Mouse (Mus musculus) gonadal fat pad, adult 2 months (tissue): ENCODE measurements around the gene Morn3. TPM values are rescaled to one million over a fixed set of nuclear protein-coding genes. Genes with fewer than 3 reads are reported as not detected.

Experiments
- DNase-seq: peaks from one replicate; pipeline ENCODE4 v3.0.0-alpha.2; 2012; ENCODE audit warnings: low read depth
- polyA plus RNA-seq: library from polyadenylated mRNA; depleted of rRNA; stranded (reverse); fragments of >200 nt; gene quantifications from 2 replicates; pipeline ENCODE4 v1.2.3, GENCODE M21; 2012; rRNA removed

Gene Morn3
- polyA plus RNA-seq, 1 experiment: 1.4 TPM

GRCm38 (mm10) chr5:122991350-122992004 is 55.3 kb downstream of the Morn3 start:
- DNase-seq: no peak

- no peak for DNase-seq
Observed at GRCm38 (mm10) chr5:122990411-122991160, 56.2 kb downstream of the Morn3 start.

GRCm38 (mm10) chr5:122989551-122990330 is 57.1 kb downstream of the Morn3 start, which contains the start of gene Kdm2b:
Gene Kdm2b, minus strand, starts transcription at chr5:122989823.
- no peak for DNase-seq

- DNase-seq: no peak
Observed at GRCm38 (mm10) chr5:122989001-122989525, 57.8 kb downstream of the Morn3 start.

- no peak for DNase-seq
Observed at GRCm38 (mm10) chr5:122988021-122988751, 58.6 kb downstream of the Morn3 start.

GRCm38 (mm10) chr5:122987211-122988020 is 59.4 kb downstream of the Morn3 start:
- DNase-seq: no peak

- no peak for DNase-seq
Observed at GRCm38 (mm10) chr5:122986091-122986493, 60.7 kb downstream of the Morn3 start.

Other genes with a start within 250 kb of the Morn3 start
- gene Anapc5, start 225.7 kb downstream of the Morn3 start, polyA plus RNA-seq: 272 and 342 TPM in 2 replicates
- gene Rnf34, start 197.0 kb downstream of the Morn3 start, polyA plus RNA-seq: 16.5 and 17.5 TPM in 2 replicates
- gene Kdm2b, start 57.2 kb downstream of the Morn3 start, polyA plus RNA-seq: 18.0 and 21.7 TPM in 2 replicates
- 43.4 and 44.0 TPM in 2 replicates for gene Orai1, start 31.9 kb downstream of the Morn3 start, polyA plus RNA-seq
- 38.5 and 66.6 TPM in 2 replicates for gene Tmem120b, start 21.4 kb upstream of the Morn3 start, polyA plus RNA-seq
- gene Rhof, start 85.7 kb upstream of the Morn3 start, polyA plus RNA-seq: 2.1 and 2.7 TPM in 2 replicates
- 3.5 and 9.3 TPM in 2 replicates for gene Setd1b, start 95.2 kb upstream of the Morn3 start, polyA plus RNA-seq
- gene Psmd9, start 122.4 kb upstream of the Morn3 start, polyA plus RNA-seq: 28.0 and 36.1 TPM in 2 replicates
- 0.34 and 4.3 TPM in 2 replicates for gene Hpd, start 135.7 kb upstream of the Morn3 start, polyA plus RNA-seq
- 2.5 and 3.0 TPM in 2 replicates for gene Wdr66, start 205.1 kb upstream of the Morn3 start, polyA plus RNA-seq